Mouse (Mus musculus) limb, embryonic 14.5 days (tissue): ENCODE results near the gene Ifit2. TPM values are rescaled to one million over a fixed set of nuclear protein-coding genes. Genes with fewer than 3 reads are reported as not detected.

ENCODE experiments used
- ATAC-seq: fragments of 200-750 bp; cut with Nextera tagmentation; 2 replicates; pipeline ENCODE4 v1.8.0; 2017; ENCODE audit warnings: low read depth, moderate number of reproducible peaks, moderate TSS enrichment; ENCODE audit not compliant: low FRiP score
- DNase-seq: peaks from one replicate; pipeline ENCODE4 v3.0.0-alpha.2; 2015; ENCODE audit warnings: low spot score
- H3K27ac ChIP-seq: fragments of 300-500 bp; sonication (generic); replicated peaks from 2 replicates; pipeline ENCODE4 v1.5.1; 2014; ENCODE audit warnings: low read depth, mild to moderate bottlenecking, low read length, moderate library complexity, mixed read lengths
- H3K27me3 ChIP-seq: fragments of 300-500 bp; sonication (generic); 2 replicates; pipeline ENCODE4 v1.6.1; 2014; ENCODE audit warnings: low read length, mixed read lengths; ENCODE audit not compliant: control insufficient read depth, insufficient read depth
- H3K36me3 ChIP-seq: fragments of 300-500 bp; sonication (generic); 2 replicates; pipeline ENCODE4 v1.6.1; 2014; ENCODE audit warnings: mild to moderate bottlenecking, low read length, moderate library complexity, mixed read lengths; ENCODE audit not compliant: control insufficient read depth, insufficient read depth
- H3K4me1 ChIP-seq: fragments of 300-500 bp; sonication (generic); 2 replicates; pipeline ENCODE4 v1.6.1; 2014; ENCODE audit warnings: antibody characterized with exemption, low read length, mixed read lengths; ENCODE audit not compliant: control insufficient read depth, insufficient read depth
- H3K4me2 ChIP-seq: fragments of 300-500 bp; sonication (generic); replicated peaks from 2 replicates; pipeline ENCODE4 v1.6.1; 2014; ENCODE audit warnings: low read depth, mild to moderate bottlenecking, low read length, moderate library complexity; ENCODE audit not compliant: severe bottlenecking
- H3K4me3 ChIP-seq: fragments of 300-500 bp; sonication (generic); replicated peaks from 2 replicates; pipeline ENCODE4 v1.5.1; 2014; ENCODE audit warnings: low read length
- H3K9ac ChIP-seq: fragments of 300-500 bp; sonication (generic); 2 replicates; pipeline ENCODE4 v1.6.1; 2014; ENCODE audit warnings: mild to moderate bottlenecking, low read depth, low read length, moderate library complexity; ENCODE audit not compliant: severe bottlenecking
- H3K9me3 ChIP-seq: fragments of 300-500 bp; sonication (generic); 2 replicates; pipeline ENCODE4 v1.6.1; 2016; ENCODE audit warnings: low read length; ENCODE audit not compliant: control insufficient read depth
- POLR2A ChIP-seq: fragments of 200-500 bp; IDR thresholded peaks from 2 replicates; pipeline ENCODE4 v1.8.0; 2012; ENCODE audit warnings: inconsistent platforms, mild to moderate bottlenecking, moderate library complexity, borderline replicate concordance; ENCODE audit not compliant: insufficient read depth, insufficient read length; ENCODE audit errors: extremely low read depth
- WGBS: fragments of 180-500 bp; shearing (Covaris S2); extraction: QIAGEN DNeasy Blood & Tissue Kit; methylation state at CpG from one replicate; pipeline ENCODE4 v1.1.7; 2014; 5-methylcytosine and 5-hydroxymethylcytosine counted together
- polyA plus RNA-seq, 2 experiments: library from polyadenylated mRNA; depleted of rRNA in 1 of 2; stranded (reverse) in 1 of 2; unstranded in 1 of 2; fragments of >200 nt; fragmentation: Nextera tagmentation in 1 of 2; extraction: Ambion mirVana in 1 of 2; gene quantifications; 2 replicates each; pipeline versions ENCODE4 v1.2.1 to v1.2.3; 2012 to 2014

Gene Ifit2
- polyA plus RNA-seq, 2 experiments: 5.3 to 13.5 TPM

- TF ChIP-seq POLR2A: no peak
- Histone ChIP-seq H3K4me3 (no peak overlapping the region), H3K9ac (no peak overlapping the region), H3K9me3 (no peaks in the 10 kb centered on the region), H3K36me3 (0 out of 2 replicates have a peak, but pooled peaks cover 6% of the 10 kb centered on the region), H3K27ac (no peak overlapping the region), H3K4me2 (no peak overlapping the region), H3K27me3 (no peaks in the 10 kb centered on the region), H3K4me1 (0 out of 2 replicates have a peak, but pooled peaks cover 4% of the 10 kb centered on the region)
- DNase-seq: no peak
- 76% methylated on average over 3 of the region's 3 CpGs for WGBS
- no peak for ATAC-seq
These were observed 34.8 kb upstream of the Ifit2 start for GRCm38 (mm10) chr19:34515681-34516080.

- no peaks in the 10 kb centered on the region for H3K27me3 ChIP-seq
- H3K4me1 ChIP-seq: 0 out of 2 replicates have a peak, but pooled peaks cover 3% of the 10 kb centered on the region
- 0 out of 2 replicates have a peak, but pooled peaks cover 6% of the 10 kb centered on the region for H3K36me3 ChIP-seq
- no peak overlapping the region for H3K9ac ChIP-seq
- no peak overlapping the region for H3K4me2 ChIP-seq
- no peak for ATAC-seq
- no peak overlapping the region for H3K4me3 ChIP-seq
- no peaks in the 10 kb centered on the region for H3K9me3 ChIP-seq
- no peak for DNase-seq
- H3K27ac ChIP-seq: no peak overlapping the region
- TF ChIP-seq POLR2A: no peak
- 85% methylated on average over 2 of the region's 2 CpGs for WGBS
These were observed 34.1 kb upstream of the Ifit2 start for GRCm38 (mm10) chr19:34516346-34516745.

- 85% methylated on average over 3 of the region's 3 CpGs for WGBS
- Histone ChIP-seq H3K27me3 (no peaks in the 10 kb centered on the region), H3K9ac (no peak overlapping the region), H3K4me1 (no peaks in the 10 kb centered on the region), H3K27ac (no peak overlapping the region), H3K4me3 (no peak overlapping the region), H3K4me2 (no peak overlapping the region), H3K36me3 (peaks cover 11% of the 10 kb centered on the region), H3K9me3 (no peaks in the 10 kb centered on the region)
- DNase-seq (no peak), ATAC-seq (no peak)
- no peak for TF ChIP-seq POLR2A
These were observed 33.3 kb upstream of the Ifit2 start for GRCm38 (mm10) chr19:34517197-34517596.

GRCm38 (mm10) chr19:34517812-34518594 lies 32.5 kb upstream of the Ifit2 start:
- Histone ChIP-seq H3K27ac (no peak overlapping the region), H3K4me2 (no peak overlapping the region), H3K4me1 (no peaks in the 10 kb centered on the region), H3K9ac (no peak overlapping the region), H3K27me3 (no peaks in the 10 kb centered on the region), H3K4me3 (no peak overlapping the region), H3K36me3 (peaks cover 11% of the 10 kb centered on the region), H3K9me3 (no peaks in the 10 kb centered on the region)
- ATAC-seq (no peak), DNase-seq (no peak)
- no peak for TF ChIP-seq POLR2A
- 88% methylated on average over 13 of the region's 13 CpGs for WGBS

GRCm38 (mm10) chr19:34518786-34519185 lies 31.7 kb upstream of the Ifit2 start:
- 75% methylated on average over 3 of the region's 3 CpGs for whole genome bisulfite sequencing
- Histone ChIP-seq H3K36me3 (peaks cover 11% of the 10 kb centered on the region), H3K27me3 (no peaks in the 10 kb centered on the region), H3K4me1 (no peaks in the 10 kb centered on the region), H3K9me3 (no peaks in the 10 kb centered on the region), H3K27ac (no peak overlapping the region), H3K4me3 (no peak overlapping the region), H3K9ac (no peak overlapping the region), H3K4me2 (no peak overlapping the region)
- DNase-seq: no peak
- TF ChIP-seq POLR2A: no peak
- ATAC-seq: no peak
